Mouse (Mus musculus): ENCODE data around the gene C1qtnf2.

The C1qtnf2 gene

DNA sequence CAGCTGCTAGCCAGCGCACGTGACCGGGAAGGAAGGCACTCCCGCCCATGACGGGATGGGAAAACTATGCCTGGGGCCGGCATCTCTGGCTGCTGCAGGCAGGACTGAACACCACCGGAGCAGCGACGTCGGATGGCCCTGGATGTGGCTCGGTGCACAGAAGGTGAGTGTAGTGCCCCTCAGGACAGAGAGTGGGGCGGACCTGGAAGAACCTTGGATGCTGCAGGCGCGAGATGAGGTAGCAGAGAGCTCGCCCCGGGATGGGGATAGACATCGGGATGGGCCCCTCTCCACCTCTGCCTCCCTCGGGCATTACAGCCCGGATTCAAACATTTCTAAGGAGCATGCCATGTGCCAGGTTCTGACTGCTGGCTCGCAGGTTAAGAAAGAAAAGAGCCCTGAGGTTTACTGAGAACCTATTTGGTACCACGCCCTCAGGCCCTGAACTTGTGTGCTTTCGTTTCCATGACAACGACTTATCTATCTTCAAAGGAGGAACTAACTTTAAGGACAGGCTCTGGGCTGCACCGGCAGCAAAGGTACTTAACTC lies at the start of gene C1qtnf2:
C1qtnf2 (plus strand) TSS at position 52 of the 550 bp plus-strand sequence.
- in situ Hi-C loops (cut with MboI; ENCODE audit: unreplicated experiment in 2 of 2): no loop called here

GRCm38 (mm10) chr11:43424386-43424785 lies 49.7 kb upstream of the C1qtnf2 start:
- in situ Hi-C loops (cut with MboI; ENCODE audit: unreplicated experiment in 2 of 2): loop anchor here in 1 of 2 experiments (25.0 kb wide), 1 partner anchor 1012 kb away; the partner anchor contains the start of gene Gabrb2

DNA sequence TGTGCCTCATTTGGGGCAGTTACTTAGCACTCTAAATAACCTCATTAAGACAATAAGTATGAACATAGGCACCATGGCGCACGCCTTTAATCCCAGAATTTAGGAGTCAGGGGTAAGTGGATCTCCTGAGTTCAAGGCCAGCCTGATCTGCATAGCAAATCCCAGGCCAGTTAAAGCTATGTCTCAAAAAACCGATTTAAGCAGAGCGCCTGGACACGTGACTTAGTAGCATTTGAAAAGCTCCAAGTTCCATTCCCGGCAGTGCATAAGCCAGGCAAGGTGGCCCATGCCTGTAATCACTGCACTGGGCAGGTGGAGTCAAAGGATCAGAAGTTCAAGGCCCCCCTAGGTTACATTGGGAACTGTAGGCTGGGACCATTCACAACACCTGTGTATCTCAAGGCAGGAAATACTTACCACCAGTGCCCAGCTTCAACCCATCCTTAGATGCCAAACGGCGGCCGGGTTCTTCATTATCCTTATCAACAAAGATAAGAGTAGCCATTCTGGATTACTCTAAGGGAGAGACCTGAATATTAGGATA lies 48.8 kb upstream of the C1qtnf2 start:
- in situ Hi-C loops (cut with MboI; ENCODE audit: unreplicated experiment in 2 of 2): no loop called here

GRCm38 (mm10) chr11:43425824-43426413 lies 48.2 kb upstream of the C1qtnf2 start, which contains the start of gene Pttg1:
Gene Pttg1, minus strand, starts transcription at chr11:43426251.
- in situ Hi-C loops (cut with MboI; ENCODE audit: unreplicated experiment in 2 of 2): no loop called here

DNA sequence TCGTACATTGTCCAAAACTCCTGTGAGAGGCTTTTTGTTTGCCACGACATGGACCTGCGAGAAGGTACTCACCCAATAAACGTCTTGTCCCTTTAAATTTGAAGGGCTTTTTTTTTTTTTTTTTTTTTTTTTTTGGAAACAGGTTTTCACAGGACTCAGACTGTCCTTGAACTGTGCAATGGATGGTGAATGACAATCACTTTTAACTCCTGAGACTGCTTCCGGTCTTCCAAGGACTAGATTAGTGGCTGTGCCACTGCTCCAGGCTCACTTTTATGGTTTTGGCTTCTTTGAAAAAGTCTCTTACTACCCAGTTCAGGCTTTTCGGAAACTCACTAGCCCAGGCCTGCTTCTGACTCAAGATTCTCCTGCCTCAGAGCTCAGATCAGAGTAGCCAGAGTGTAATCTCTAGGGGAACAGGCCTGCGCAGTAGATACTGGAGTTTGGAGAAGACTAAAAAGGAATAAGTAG lies 47.6 kb upstream of the C1qtnf2 start:
- in situ Hi-C loops (cut with MboI; ENCODE audit: unreplicated experiment in 2 of 2): no loop called here

- in situ Hi-C loops (cut with MboI; ENCODE audit: unreplicated experiment in 2 of 2): no loop called here
Observed at GRCm38 (mm10) chr11:43433254-43434023, 40.6 kb upstream of the C1qtnf2 start, which contains the start of gene Slu7. Gene Slu7, plus strand, starts transcription at chr11:43433744.

- in situ Hi-C loops (cut with MboI; ENCODE audit: unreplicated experiment in 2 of 2): no loop called here
Observed at GRCm38 (mm10) chr11:43434024-43434407, 40.1 kb upstream of the C1qtnf2 start.

DNA sequence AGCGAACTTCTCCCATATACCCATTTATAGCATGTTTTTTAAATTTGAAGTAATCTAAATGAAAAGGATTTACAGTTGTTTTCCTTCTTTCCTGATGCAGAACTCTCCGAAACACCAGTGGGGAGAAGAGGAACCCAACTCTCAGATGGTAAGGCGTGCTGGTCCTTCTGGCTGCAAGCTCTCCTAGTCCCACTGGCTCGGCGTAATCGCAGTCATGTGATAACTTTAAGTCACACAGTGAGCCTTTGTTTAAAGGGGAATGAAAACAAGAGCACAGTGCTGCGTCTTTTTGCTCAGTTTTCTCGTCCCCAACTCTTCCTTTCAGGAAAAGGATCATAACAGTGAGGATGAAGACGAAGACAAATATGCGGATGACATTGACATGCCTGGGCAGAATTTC lies 33.0 kb upstream of the C1qtnf2 start:
- in situ Hi-C loops (cut with MboI; ENCODE audit: unreplicated experiment in 2 of 2): no loop called here

- in situ Hi-C loops (cut with MboI; ENCODE audit: unreplicated experiment in 2 of 2): no loop called here
Observed at GRCm38 (mm10) chr11:43443183-43443582, 30.9 kb upstream of the C1qtnf2 start.

DNA sequence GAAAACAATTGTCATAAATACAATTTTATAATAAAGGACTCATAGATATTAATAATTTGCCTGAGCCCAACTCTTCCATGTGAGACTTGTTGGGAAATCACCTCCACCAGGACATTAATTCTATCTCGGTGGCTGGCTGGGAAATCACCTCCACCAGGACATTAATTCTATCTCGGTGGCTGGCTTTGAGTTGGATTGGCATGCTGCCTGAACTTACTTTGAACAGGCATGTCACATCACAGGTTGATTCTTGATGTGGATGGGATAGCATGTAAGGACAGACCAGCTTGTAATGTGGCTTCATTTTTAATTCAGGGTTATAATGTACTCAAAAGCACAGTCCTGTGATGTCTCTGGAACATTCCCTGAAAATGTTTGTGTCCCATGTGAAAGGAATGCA lies 24.2 kb upstream of the C1qtnf2 start:
- in situ Hi-C loops (cut with MboI; ENCODE audit: unreplicated experiment in 2 of 2): no loop called here

DNA sequence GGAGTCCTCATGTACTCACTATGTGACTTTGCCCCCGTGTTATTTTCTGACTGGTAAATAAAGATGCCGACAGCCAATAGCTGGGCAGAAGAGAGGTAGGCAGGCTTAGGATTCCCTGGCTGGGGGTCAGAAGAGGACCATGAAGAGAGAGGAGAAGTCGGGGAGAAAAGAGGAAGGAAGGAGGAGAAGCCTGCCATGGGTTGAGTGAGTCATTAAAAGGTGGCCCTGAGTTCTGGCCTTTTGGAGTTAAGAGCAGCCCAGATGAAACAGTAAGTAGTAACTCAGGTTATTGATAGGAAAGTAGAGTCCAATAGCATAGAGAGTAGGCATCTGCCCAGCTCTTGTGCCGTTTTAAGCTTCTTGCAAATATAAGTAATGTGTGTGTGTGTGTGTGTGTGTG lies 22.8 kb upstream of the C1qtnf2 start:
- in situ Hi-C loops (cut with MboI; ENCODE audit: unreplicated experiment in 2 of 2): no loop called here

DNA sequence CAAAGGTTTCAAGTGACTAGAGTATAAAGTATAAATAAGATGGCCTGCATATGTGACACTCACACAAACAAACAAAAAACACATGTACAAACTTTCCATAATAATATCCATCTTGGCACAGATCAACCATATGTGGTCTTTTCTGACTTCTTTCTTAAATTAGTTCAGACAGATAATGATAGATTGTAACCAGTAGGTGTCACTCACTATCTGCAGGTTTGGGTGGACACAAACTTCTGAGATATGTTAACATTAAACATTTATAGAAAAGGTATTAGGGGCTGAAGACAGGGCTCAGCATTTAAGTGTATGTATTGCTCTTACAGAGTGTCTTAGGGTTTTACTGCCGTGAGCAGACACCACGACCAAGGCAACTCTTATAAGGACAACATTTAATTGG lies 21.8 kb upstream of the C1qtnf2 start:
- in situ Hi-C loops (cut with MboI; ENCODE audit: unreplicated experiment in 2 of 2): no loop called here

- in situ Hi-C loops (cut with MboI; ENCODE audit: unreplicated experiment in 2 of 2): no loop called here
Observed at GRCm38 (mm10) chr11:43463204-43463603, 10.9 kb upstream of the C1qtnf2 start.

DNA sequence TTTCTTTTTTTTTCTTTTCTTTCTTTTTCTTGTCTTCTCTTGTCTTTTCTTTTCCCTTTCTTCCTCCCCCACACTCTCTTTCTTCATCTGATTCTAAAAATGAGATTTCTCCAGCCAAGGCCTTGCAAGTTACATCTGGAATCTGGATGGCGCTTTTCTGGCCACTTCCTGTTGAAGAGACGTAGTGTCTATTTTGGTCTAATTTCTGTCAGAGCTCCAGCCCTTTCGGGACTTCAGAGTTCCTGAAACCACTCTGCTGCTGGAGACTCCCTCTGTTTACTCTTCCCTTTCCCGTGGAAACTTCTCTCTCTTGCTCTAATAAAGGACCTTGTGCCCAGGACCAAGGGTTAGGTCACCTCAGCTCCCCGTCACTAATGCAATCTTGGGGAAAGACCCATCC lies 4.0 kb upstream of the C1qtnf2 start:
- in situ Hi-C loops (cut with MboI; ENCODE audit: unreplicated experiment in 2 of 2): no loop called here

GRCm38 (mm10) chr11:43470881-43471820 lies 2.9 kb upstream of the C1qtnf2 start:
- in situ Hi-C loops (cut with MboI; ENCODE audit: unreplicated experiment in 2 of 2): no loop called here

- in situ Hi-C loops (cut with MboI; ENCODE audit: unreplicated experiment in 2 of 2): no loop called here
Observed at GRCm38 (mm10) chr11:43473115-43473514, 961 bp upstream of the C1qtnf2 start.

- in situ Hi-C loops (cut with MboI; ENCODE audit: unreplicated experiment in 2 of 2): no loop called here
Observed at GRCm38 (mm10) chr11:43473635-43474224, 346 bp upstream of the C1qtnf2 start.

DNA sequence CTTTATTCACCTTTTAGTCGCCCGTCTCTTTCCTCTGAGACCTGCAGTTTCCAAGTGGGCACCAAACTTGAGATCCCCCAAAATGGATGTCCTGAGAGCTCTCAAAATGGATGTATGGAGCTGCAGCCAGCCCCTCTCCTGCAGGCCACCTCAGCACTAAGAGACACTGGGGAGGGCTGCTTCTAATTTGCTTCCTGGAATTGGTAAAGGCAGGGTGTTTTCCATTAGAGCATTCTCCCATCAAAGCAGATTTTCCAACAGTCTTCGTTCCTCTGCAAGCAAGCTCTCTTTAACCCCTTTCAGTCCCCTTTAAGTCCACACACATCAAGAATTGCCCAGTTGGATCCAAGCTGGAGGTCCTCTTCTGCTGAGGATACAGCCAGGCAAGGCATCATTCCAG lies 5.3 kb downstream of the C1qtnf2 start:
- in situ Hi-C loops (cut with MboI; ENCODE audit: unreplicated experiment in 2 of 2): loop anchor here in 1 of 2 experiments (25.0 kb wide), 1 partner anchor 283 kb away; no protein-coding TSS in a partner anchor

- in situ Hi-C loops (cut with MboI; ENCODE audit: unreplicated experiment in 2 of 2): loop anchor here in 1 of 2 experiments (25.0 kb wide), 1 partner anchor 282 kb away; no protein-coding TSS in a partner anchor
Observed at GRCm38 (mm10) chr11:43480561-43480960, 6.5 kb downstream of the C1qtnf2 start.
